Mouse (Mus musculus): ENCODE data around the gene 4930404H24Rik. TPM values are rescaled to one million over a fixed set of nuclear protein-coding genes. Genes with fewer than 3 reads are reported as not detected.
"Not testable (repeated sequence)": the region's sequence is repeated elsewhere in the genome, so short reads cannot be mapped to it uniquely, and the experiment has no call there.

The 4930404H24Rik gene
- polyA plus RNA-seq, 1 experiment from 2014 or later: not detected

GRCm38 (mm10) chr2:153495391-153495790, 2.8 kb downstream of the 4930404H24Rik start:
- H3K36me3 ChIP-seq (ENCODE audit: control insufficient read depth, insufficient read depth, low read length); H3K9me3 ChIP-seq (ENCODE audit: control insufficient read depth, low read length); ATAC-seq (replicated peaks; ENCODE audit: low FRiP score); H3K4me2 ChIP-seq (ENCODE audit: low read depth, low read length, severe bottlenecking); DNase-seq (ENCODE audit: low spot score); H3K27ac ChIP-seq (ENCODE audit: low read depth, low read length); H3K9ac ChIP-seq (ENCODE audit: low read length); H3K4me3 ChIP-seq (ENCODE audit: low read depth, low read length): not testable (repeated sequence)
- WGBS: 90% methylated on average over 4 of the region's 4 CpGs
- Histone ChIP-seq H3K4me1 (replicated peaks; ENCODE audit: control insufficient read depth, insufficient read depth, low read length) (peaks cover 47% of the 10 kb centered on the region), H3K27me3 (ENCODE audit: control insufficient read depth, insufficient read depth, low read length) (peaks cover 13% of the 10 kb centered on the region)

GRCm38 (mm10) chr2:153495818-153496217, 3.2 kb downstream of the 4930404H24Rik start:
- ATAC-seq (replicated peaks; ENCODE audit: low FRiP score) (no peak), DNase-seq (ENCODE audit: low spot score) (no peak)
- H3K36me3 ChIP-seq (ENCODE audit: control insufficient read depth, insufficient read depth, low read length): no peaks in the 10 kb centered on the region
- 83% methylated on average over 4 of the region's 4 CpGs for WGBS
- H3K4me2 ChIP-seq (ENCODE audit: low read depth, low read length, severe bottlenecking): 0 out of 2 replicates have a peak overlapping the region, but pooled peaks have one; percentile 1
- no peaks in the 10 kb centered on the region for H3K9me3 ChIP-seq (ENCODE audit: control insufficient read depth, low read length)
- H3K27me3 ChIP-seq (ENCODE audit: control insufficient read depth, insufficient read depth, low read length): peaks cover 12% of the 10 kb centered on the region
- H3K4me1 ChIP-seq (replicated peaks; ENCODE audit: control insufficient read depth, insufficient read depth, low read length): peaks cover 46% of the 10 kb centered on the region
- H3K9ac ChIP-seq (ENCODE audit: low read length): no peak overlapping the region
- H3K27ac ChIP-seq (ENCODE audit: low read depth, low read length): peak overlapping the region; percentile 84; the same call in 1 of the 2 replicates
- H3K4me3 ChIP-seq (ENCODE audit: low read depth, low read length): no peak overlapping the region

DNA sequence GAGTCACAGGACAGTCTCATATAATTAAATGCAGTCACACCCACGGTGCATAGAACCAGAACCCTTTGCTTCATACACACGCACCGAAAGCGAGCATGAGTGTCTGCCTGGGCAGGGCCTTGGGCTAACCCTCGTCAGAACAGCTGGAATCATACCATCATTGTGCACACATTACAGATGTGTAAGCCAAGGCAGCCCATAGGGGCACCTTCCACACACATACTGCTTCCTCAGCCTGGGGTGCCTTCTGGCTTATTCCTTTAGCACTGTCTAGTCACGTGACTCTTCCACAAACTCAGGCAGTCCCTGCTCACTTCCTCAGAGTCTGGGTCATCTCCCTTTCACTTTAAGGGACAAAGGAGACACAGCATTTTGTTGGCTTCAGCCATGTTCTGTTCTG, 3.7 kb downstream of the 4930404H24Rik start:
- Histone ChIP-seq H3K9ac (ENCODE audit: low read length) (peak overlapping the region; percentile 40), H3K36me3 (ENCODE audit: control insufficient read depth, insufficient read depth, low read length) (no peaks in the 10 kb centered on the region), H3K27ac (ENCODE audit: low read depth, low read length) (peak overlapping the region; percentile 84), H3K9me3 (ENCODE audit: control insufficient read depth, low read length) (no peaks in the 10 kb centered on the region), H3K4me1 (replicated peaks; ENCODE audit: control insufficient read depth, insufficient read depth, low read length) (peaks cover 42% of the 10 kb centered on the region), H3K4me2 (ENCODE audit: low read depth, low read length, severe bottlenecking) (no peak overlapping the region), H3K27me3 (ENCODE audit: control insufficient read depth, insufficient read depth, low read length) (peaks cover 8% of the 10 kb centered on the region), H3K4me3 (ENCODE audit: low read depth, low read length) (no peak overlapping the region)
- WGBS: 82% methylated on average over 6 of the region's 6 CpGs
- DNase-seq (ENCODE audit: low spot score) (no peak), ATAC-seq (replicated peaks; ENCODE audit: low FRiP score) (no peak)

GRCm38 (mm10) chr2:153496898-153497297, 4.3 kb downstream of the 4930404H24Rik start:
- Histone ChIP-seq H3K4me3 (ENCODE audit: low read depth, low read length) (no peak overlapping the region), H3K27me3 (ENCODE audit: control insufficient read depth, insufficient read depth, low read length) (peaks cover 5% of the 10 kb centered on the region), H3K9ac (ENCODE audit: low read length) (peak overlapping the region; percentile 40), H3K27ac (ENCODE audit: low read depth, low read length) (peak overlapping the region; percentile 84), H3K36me3 (ENCODE audit: control insufficient read depth, insufficient read depth, low read length) (no peaks in the 10 kb centered on the region), H3K9me3 (ENCODE audit: control insufficient read depth, low read length) (no peaks in the 10 kb centered on the region), H3K4me2 (ENCODE audit: low read depth, low read length, severe bottlenecking) (0 out of 2 replicates have a peak overlapping the region, but pooled peaks have one; percentile 18), H3K4me1 (replicated peaks; ENCODE audit: control insufficient read depth, insufficient read depth, low read length) (peaks cover 36% of the 10 kb centered on the region)
- WGBS: 8% methylated on average over 13 of the region's 13 CpGs
- DNase-seq (ENCODE audit: low spot score) (peak; percentile 77), ATAC-seq (replicated peaks; ENCODE audit: low FRiP score) (peak; percentile 32)

GRCm38 (mm10) chr2:153499154-153499553, 6.6 kb downstream of the 4930404H24Rik start:
- peaks cover 24% of the 10 kb centered on the region for H3K4me1 ChIP-seq (replicated peaks; ENCODE audit: control insufficient read depth, insufficient read depth, low read length)
- 63% methylated on average over 4 of the region's 4 CpGs for WGBS
- H3K27ac ChIP-seq (ENCODE audit: low read depth, low read length): no peak overlapping the region
- DNase-seq (ENCODE audit: low spot score) (no peak), ATAC-seq (replicated peaks; ENCODE audit: low FRiP score) (no peak)
- H3K36me3 ChIP-seq (ENCODE audit: control insufficient read depth, insufficient read depth, low read length): no peaks in the 10 kb centered on the region
- H3K4me3 ChIP-seq (ENCODE audit: low read depth, low read length): no peak overlapping the region
- no peak overlapping the region for H3K4me2 ChIP-seq (ENCODE audit: low read depth, low read length, severe bottlenecking)
- H3K9ac ChIP-seq (ENCODE audit: low read length): no peak overlapping the region; the same call in 1 of the 2 replicates
- no peaks in the 10 kb centered on the region for H3K27me3 ChIP-seq (ENCODE audit: control insufficient read depth, insufficient read depth, low read length)
- no peaks in the 10 kb centered on the region for H3K9me3 ChIP-seq (ENCODE audit: control insufficient read depth, low read length)

DNA sequence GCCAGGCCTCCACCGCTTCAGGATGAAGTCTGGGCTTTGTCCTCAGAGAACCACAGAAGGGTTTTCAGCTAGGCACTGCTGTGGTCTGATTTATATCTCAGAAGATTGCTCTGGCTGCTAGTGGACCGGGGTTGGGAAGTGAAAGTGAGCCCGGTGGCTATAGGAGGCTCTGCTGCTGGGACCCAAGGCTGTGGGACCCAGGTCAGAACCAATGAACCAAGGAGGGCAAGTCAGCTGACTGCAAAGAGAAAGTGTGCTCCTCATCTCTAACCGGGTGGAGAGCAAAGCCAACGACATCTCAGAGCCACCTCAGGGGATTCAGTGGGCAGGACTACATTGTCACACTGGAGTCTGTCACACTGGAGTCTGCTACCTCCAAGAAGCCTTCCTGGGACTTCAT, 13.8 kb downstream of the 4930404H24Rik start:
- H3K4me2 ChIP-seq (ENCODE audit: low read depth, low read length, severe bottlenecking): no peak overlapping the region
- H3K27me3 ChIP-seq (ENCODE audit: control insufficient read depth, insufficient read depth, low read length): no peaks in the 10 kb centered on the region
- WGBS: 90% methylated on average over 5 of the region's 5 CpGs
- H3K27ac ChIP-seq (ENCODE audit: low read depth, low read length): no peak overlapping the region
- H3K4me1 ChIP-seq (replicated peaks; ENCODE audit: control insufficient read depth, insufficient read depth, low read length): peaks cover 19% of the 10 kb centered on the region
- H3K36me3 ChIP-seq (ENCODE audit: control insufficient read depth, insufficient read depth, low read length): no peaks in the 10 kb centered on the region
- ATAC-seq (replicated peaks; ENCODE audit: low FRiP score): no peak
- no peak overlapping the region for H3K4me3 ChIP-seq (ENCODE audit: low read depth, low read length)
- H3K9me3 ChIP-seq (ENCODE audit: control insufficient read depth, low read length): no peaks in the 10 kb centered on the region
- no peak overlapping the region for H3K9ac ChIP-seq (ENCODE audit: low read length)
- no peak for DNase-seq (ENCODE audit: low spot score)

DNA sequence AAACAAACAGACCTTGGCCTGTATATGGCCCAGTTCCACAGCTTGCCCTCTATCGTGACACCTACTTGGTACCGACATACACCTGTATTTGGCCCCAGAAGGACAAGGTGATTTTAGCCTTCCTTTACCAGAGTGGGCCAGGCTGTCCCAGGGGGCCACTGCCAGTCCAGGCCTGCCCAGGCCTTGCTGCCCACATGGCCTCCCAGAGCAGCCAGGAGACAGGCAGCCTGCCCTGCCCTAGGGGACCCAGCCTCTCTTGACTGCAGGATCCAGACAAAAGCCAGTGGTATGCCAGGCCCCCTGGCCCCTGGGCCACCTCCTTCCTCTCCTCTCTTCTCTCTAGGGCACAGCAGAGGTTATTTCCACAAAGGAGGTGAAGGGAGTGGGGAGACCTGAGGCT, 15.4 kb downstream of the 4930404H24Rik start:
- H3K9ac ChIP-seq (ENCODE audit: low read length): no peak overlapping the region
- DNase-seq (ENCODE audit: low spot score) (no peak), ATAC-seq (replicated peaks; ENCODE audit: low FRiP score) (no peak)
- H3K4me3 ChIP-seq (ENCODE audit: low read depth, low read length): no peak overlapping the region
- H3K4me2 ChIP-seq (ENCODE audit: low read depth, low read length, severe bottlenecking): no peak overlapping the region
- no peak overlapping the region for H3K27ac ChIP-seq (ENCODE audit: low read depth, low read length)
- H3K9me3 ChIP-seq (ENCODE audit: control insufficient read depth, low read length): no peaks in the 10 kb centered on the region
- 100% methylated on average over 2 of the region's 2 CpGs for WGBS
- no peaks in the 10 kb centered on the region for H3K27me3 ChIP-seq (ENCODE audit: control insufficient read depth, insufficient read depth, low read length)
- H3K4me1 ChIP-seq (replicated peaks; ENCODE audit: control insufficient read depth, insufficient read depth, low read length): peaks cover 23% of the 10 kb centered on the region
- H3K36me3 ChIP-seq (ENCODE audit: control insufficient read depth, insufficient read depth, low read length): no peaks in the 10 kb centered on the region

DNA sequence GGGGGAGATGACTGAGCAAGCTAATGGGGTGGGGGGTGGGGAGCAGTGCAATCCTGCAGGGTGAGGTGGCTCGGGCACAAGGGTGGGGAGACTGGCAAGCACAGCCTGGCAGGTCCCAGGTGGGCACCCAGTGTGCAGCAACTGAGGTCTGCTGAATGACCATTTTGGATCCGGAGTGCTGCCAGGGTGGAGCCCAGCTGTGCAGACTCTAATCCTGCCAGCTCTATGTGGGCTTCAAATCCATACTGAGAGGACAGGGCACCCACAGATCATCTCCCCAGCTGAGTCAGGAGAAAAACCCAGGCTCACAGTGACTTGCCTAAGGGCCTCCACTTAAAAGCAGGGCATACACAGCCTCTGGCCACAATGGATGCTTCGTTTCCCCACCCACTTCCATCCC, 15.8 kb downstream of the 4930404H24Rik start:
- H3K27ac ChIP-seq (ENCODE audit: low read depth, low read length): no peak overlapping the region
- H3K4me3 ChIP-seq (ENCODE audit: low read depth, low read length): no peak overlapping the region
- DNase-seq (ENCODE audit: low spot score) (no peak), ATAC-seq (replicated peaks; ENCODE audit: low FRiP score) (no peak)
- peak overlapping the region; percentile 14; the same call in 1 of the 2 replicates for H3K9ac ChIP-seq (ENCODE audit: low read length)
- no peaks in the 10 kb centered on the region for H3K9me3 ChIP-seq (ENCODE audit: control insufficient read depth, low read length)
- no peaks in the 10 kb centered on the region for H3K36me3 ChIP-seq (ENCODE audit: control insufficient read depth, insufficient read depth, low read length)
- WGBS: 70% methylated on average over 3 of the region's 3 CpGs
- no peak overlapping the region for H3K4me2 ChIP-seq (ENCODE audit: low read depth, low read length, severe bottlenecking)
- H3K27me3 ChIP-seq (ENCODE audit: control insufficient read depth, insufficient read depth, low read length): no peaks in the 10 kb centered on the region
- H3K4me1 ChIP-seq (replicated peaks; ENCODE audit: control insufficient read depth, insufficient read depth, low read length): peaks cover 23% of the 10 kb centered on the region
